Mouse (Mus musculus): Measurements from ENCODE around the gene Pask. TPM values are rescaled to one million over a fixed set of nuclear protein-coding genes. Genes with fewer than 3 reads are reported as not detected.

The Pask gene
- polyA plus RNA-seq, 1 experiment from 2014 or later, result 2.2 TPM

DNA sequence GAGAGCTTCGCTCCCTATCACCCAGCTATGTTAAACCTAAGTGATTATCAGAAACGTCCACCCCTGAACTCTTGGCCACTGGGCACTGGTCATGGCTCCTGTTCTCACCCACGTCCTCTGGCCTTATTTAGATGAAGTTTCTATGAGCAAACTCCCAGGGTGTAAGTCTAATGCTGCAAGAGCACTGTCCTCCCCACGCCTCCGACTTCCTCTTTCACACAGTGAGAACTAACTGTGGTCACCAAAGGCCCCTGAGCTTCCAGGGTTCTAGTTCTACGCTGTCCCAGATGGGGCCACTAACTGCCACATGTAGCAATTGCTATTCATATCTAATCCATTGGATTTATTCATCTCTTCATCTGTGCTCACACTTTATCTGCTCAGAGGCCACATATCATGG, 22.4 kb upstream of the Pask start:
- ATAC-seq (ENCODE audit: low FRiP score, low TSS enrichment) (no peak), DNase-seq (ENCODE audit: low spot score) (no peak)
- no peak overlapping the region for H3K4me2 ChIP-seq (replicated peaks; ENCODE audit: low read depth)
- no peaks in the 10 kb centered on the region for H3K4me1 ChIP-seq (replicated peaks; ENCODE audit: control insufficient read depth, insufficient read depth)
- peaks cover 15% of the 10 kb centered on the region for H3K36me3 ChIP-seq (ENCODE audit: control insufficient read depth, insufficient read depth, low read length)
- no peak overlapping the region for H3K4me3 ChIP-seq (ENCODE audit: low read depth, low read length)
- no peak overlapping the region for H3K27ac ChIP-seq (replicated peaks)
- whole genome bisulfite sequencing, result 90% methylated on average over 6 of the region's 6 CpGs
- H3K9me3 ChIP-seq (ENCODE audit: control insufficient read depth, low read length), result no peaks in the 10 kb centered on the region
- H3K27me3 ChIP-seq (ENCODE audit: control insufficient read depth, insufficient read depth, low read length), result no peaks in the 10 kb centered on the region
- no peak for TF ChIP-seq CTCF (IDR thresholded peaks at IDR 0.05; ENCODE audit: low read depth)
- no peak for TF ChIP-seq EP300 (optimal IDR thresholded peaks at IDR 0.05)
- H3K9ac ChIP-seq (ENCODE audit: low read length), result no peak overlapping the region

- Histone ChIP-seq H3K9me3 (ENCODE audit: control insufficient read depth, low read length) (no peaks in the 10 kb centered on the region), H3K4me2 (replicated peaks; ENCODE audit: low read depth) (no peak overlapping the region), H3K27me3 (ENCODE audit: control insufficient read depth, insufficient read depth, low read length) (no peaks in the 10 kb centered on the region), H3K36me3 (ENCODE audit: control insufficient read depth, insufficient read depth, low read length) (peaks cover 15% of the 10 kb centered on the region), H3K4me1 (replicated peaks; ENCODE audit: control insufficient read depth, insufficient read depth) (no peaks in the 10 kb centered on the region), H3K4me3 (ENCODE audit: low read depth, low read length) (no peak overlapping the region), H3K9ac (ENCODE audit: low read length) (no peak overlapping the region), H3K27ac (replicated peaks) (no peak overlapping the region)
- no peak for TF ChIP-seq CTCF (IDR thresholded peaks at IDR 0.05; ENCODE audit: low read depth)
- TF ChIP-seq EP300 (optimal IDR thresholded peaks at IDR 0.05), result no peak
- 85% methylated on average over 4 of the region's 4 CpGs for WGBS
- ATAC-seq (ENCODE audit: low FRiP score, low TSS enrichment) (no peak), DNase-seq (ENCODE audit: low spot score) (no peak)
These were observed 19.4 kb upstream of the Pask start for GRCm38 (mm10) chr1:93362661-93363060.

DNA sequence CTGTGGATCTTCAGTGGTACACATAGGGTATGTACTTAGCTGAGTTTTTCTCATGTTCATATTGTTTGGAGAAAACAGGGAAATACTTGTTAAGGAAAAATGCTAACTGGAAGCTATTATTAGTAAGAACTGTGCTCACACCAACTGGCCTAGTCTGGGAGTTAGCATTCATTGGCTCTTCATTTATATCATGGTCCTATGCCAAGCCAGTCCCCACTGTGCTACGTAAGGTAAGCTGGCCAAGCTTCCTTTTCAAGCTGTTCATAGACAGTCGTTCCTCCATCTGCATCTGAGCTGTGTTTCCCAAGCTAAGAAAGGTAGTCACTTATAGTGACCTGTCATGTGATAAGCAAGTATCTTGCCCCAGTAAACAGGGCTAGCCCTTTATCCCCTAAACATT, 9.4 kb upstream of the Pask start:
- no peak for TF ChIP-seq CTCF (IDR thresholded peaks at IDR 0.05; ENCODE audit: low read depth)
- no peak for TF ChIP-seq EP300 (optimal IDR thresholded peaks at IDR 0.05)
- no peak overlapping the region for H3K4me2 ChIP-seq (replicated peaks; ENCODE audit: low read depth)
- H3K9me3 ChIP-seq (ENCODE audit: control insufficient read depth, low read length), result no peaks in the 10 kb centered on the region
- WGBS, result 85% methylated on average over 2 of the region's 2 CpGs
- no peak overlapping the region for H3K27ac ChIP-seq (replicated peaks)
- DNase-seq (ENCODE audit: low spot score) (no peak), ATAC-seq (ENCODE audit: low FRiP score, low TSS enrichment) (no peak)
- H3K4me3 ChIP-seq (ENCODE audit: low read depth, low read length), result no peak overlapping the region
- no peak overlapping the region for H3K9ac ChIP-seq (ENCODE audit: low read length)
- H3K4me1 ChIP-seq (replicated peaks; ENCODE audit: control insufficient read depth, insufficient read depth), result no peaks in the 10 kb centered on the region
- H3K36me3 ChIP-seq (ENCODE audit: control insufficient read depth, insufficient read depth, low read length), result peaks cover 9% of the 10 kb centered on the region
- no peaks in the 10 kb centered on the region for H3K27me3 ChIP-seq (ENCODE audit: control insufficient read depth, insufficient read depth, low read length)

DNA sequence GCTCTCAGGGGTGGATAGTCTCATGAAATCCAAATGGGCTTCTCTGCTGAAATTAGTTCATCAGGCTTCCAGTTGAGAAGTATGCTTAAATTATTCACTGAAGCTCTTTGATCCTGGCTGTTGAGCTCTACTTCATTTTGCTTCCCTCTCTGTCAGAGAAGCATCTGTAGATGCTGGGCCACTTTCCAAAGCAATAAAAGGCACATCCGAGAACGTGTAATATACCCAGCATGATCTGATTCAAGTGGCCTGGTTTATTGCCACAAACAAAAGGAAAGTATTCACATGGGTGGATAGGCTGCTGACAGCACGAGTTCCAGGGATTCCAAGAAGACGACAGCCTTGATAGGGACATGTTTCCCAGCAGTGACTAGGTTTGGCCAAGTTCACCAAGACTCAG, 6.4 kb upstream of the Pask start:
- DNase-seq (ENCODE audit: low spot score), result no peak
- Histone ChIP-seq H3K36me3 (ENCODE audit: control insufficient read depth, insufficient read depth, low read length) (peaks cover 12% of the 10 kb centered on the region), H3K4me1 (replicated peaks; ENCODE audit: control insufficient read depth, insufficient read depth) (no peaks in the 10 kb centered on the region), H3K4me2 (replicated peaks; ENCODE audit: low read depth) (no peak overlapping the region), H3K9me3 (ENCODE audit: control insufficient read depth, low read length) (no peaks in the 10 kb centered on the region), H3K27me3 (ENCODE audit: control insufficient read depth, insufficient read depth, low read length) (no peaks in the 10 kb centered on the region), H3K9ac (ENCODE audit: low read length) (no peak overlapping the region), H3K27ac (replicated peaks) (no peak overlapping the region), H3K4me3 (ENCODE audit: low read depth, low read length) (no peak overlapping the region)
- 85% methylated on average over 4 of the region's 4 CpGs for WGBS
- TF ChIP-seq CTCF (IDR thresholded peaks at IDR 0.05; ENCODE audit: low read depth) (no peak), EP300 (optimal IDR thresholded peaks at IDR 0.05) (no peak)
- no peak for ATAC-seq (ENCODE audit: low FRiP score, low TSS enrichment)

DNA sequence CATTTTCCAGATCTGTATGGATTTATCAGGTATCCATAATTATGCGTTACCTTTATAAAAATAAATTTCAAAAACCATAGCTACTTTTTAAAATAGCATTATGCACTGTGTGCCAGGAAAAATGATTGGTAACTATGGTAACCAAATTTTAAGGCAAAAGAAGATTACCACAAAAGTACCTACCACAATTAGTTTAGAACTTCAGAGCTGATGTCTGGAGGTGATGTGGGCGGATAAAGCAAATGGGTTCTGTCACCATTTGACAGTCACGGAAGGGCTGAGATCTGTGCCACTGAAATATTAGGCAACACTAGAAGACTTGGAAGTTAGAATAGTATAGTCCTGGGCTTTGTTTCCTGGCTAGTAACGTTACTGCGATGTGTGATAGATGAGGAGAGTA, 3.9 kb upstream of the Pask start:
- no peak overlapping the region for H3K9ac ChIP-seq (ENCODE audit: low read length)
- DNase-seq (ENCODE audit: low spot score), result no peak
- H3K27ac ChIP-seq (replicated peaks), result no peak overlapping the region
- H3K27me3 ChIP-seq (ENCODE audit: control insufficient read depth, insufficient read depth, low read length), result no peaks in the 10 kb centered on the region
- H3K4me1 ChIP-seq (replicated peaks; ENCODE audit: control insufficient read depth, insufficient read depth), result 0 out of 2 replicates have a peak, but pooled peaks cover 2% of the 10 kb centered on the region
- WGBS, result 91% methylated on average over 5 of the region's 5 CpGs
- TF ChIP-seq EP300 (optimal IDR thresholded peaks at IDR 0.05), result no peak
- no peak for TF ChIP-seq CTCF (IDR thresholded peaks at IDR 0.05; ENCODE audit: low read depth)
- H3K9me3 ChIP-seq (ENCODE audit: control insufficient read depth, low read length), result no peaks in the 10 kb centered on the region
- no peak overlapping the region for H3K4me2 ChIP-seq (replicated peaks; ENCODE audit: low read depth)
- no peak overlapping the region for H3K4me3 ChIP-seq (ENCODE audit: low read depth, low read length)
- H3K36me3 ChIP-seq (ENCODE audit: control insufficient read depth, insufficient read depth, low read length), result peaks cover 8% of the 10 kb centered on the region
- ATAC-seq (ENCODE audit: low FRiP score, low TSS enrichment), result no peak

GRCm38 (mm10) chr1:93343504-93344047, 294 bp upstream of the Pask start:
- H3K4me3 ChIP-seq (ENCODE audit: low read depth, low read length), result peak overlapping the region; percentile 90
- ATAC-seq (ENCODE audit: low FRiP score, low TSS enrichment), result peak; percentile 96

More at GRCm38 (mm10) chr1:93343504-93344047, 294 bp upstream of the Pask start:
- TF ChIP-seq CTCF (IDR thresholded peaks at IDR 0.05; ENCODE audit: low read depth) (peak; percentile 68), EP300 (optimal IDR thresholded peaks at IDR 0.05) (no peak)
- 0 out of 2 replicates have a peak, but pooled peaks cover 2% of the 10 kb centered on the region for H3K4me1 ChIP-seq (replicated peaks; ENCODE audit: control insufficient read depth, insufficient read depth)
- WGBS, result 1% methylated on average over 39 of the region's 39 CpGs
- no peaks in the 10 kb centered on the region for H3K27me3 ChIP-seq (ENCODE audit: control insufficient read depth, insufficient read depth, low read length)
- peak; percentile 92 for DNase-seq (ENCODE audit: low spot score)
- H3K9ac ChIP-seq (ENCODE audit: low read length), result peak overlapping the region; percentile 79
- H3K9me3 ChIP-seq (ENCODE audit: control insufficient read depth, low read length), result no peaks in the 10 kb centered on the region
- H3K4me2 ChIP-seq (replicated peaks; ENCODE audit: low read depth), result peak overlapping the region; percentile 90
- H3K27ac ChIP-seq (replicated peaks), result peak overlapping the region; percentile 65
- 0 out of 2 replicates have a peak, but pooled peaks cover 3% of the 10 kb centered on the region for H3K36me3 ChIP-seq (ENCODE audit: control insufficient read depth, insufficient read depth, low read length)
